Mouse (Mus musculus) embryonic facial prominence, embryonic 12.5 days (tissue): ENCODE data around the gene Gpr176. TPM values are rescaled to one million over a fixed set of nuclear protein-coding genes. Genes with fewer than 3 reads are reported as not detected.

ENCODE experiments used
- ATAC-seq: fragments of 200-750 bp; cut with Nextera tagmentation; 2 replicates; pipeline ENCODE4 v1.8.0; 2017; ENCODE audit not compliant: insufficient number of reproducible peaks, insufficient read depth, low FRiP score, low TSS enrichment
- H3K27ac ChIP-seq: fragments of 300-500 bp; sonication (generic); 2 replicates; pipeline ENCODE4 v1.5.1; 2016; ENCODE audit warnings: mild to moderate bottlenecking
- H3K27me3 ChIP-seq: fragments of 300-500 bp; sonication (generic); 2 replicates; pipeline ENCODE4 v1.6.1; 2016; ENCODE audit warnings: mild to moderate bottlenecking, moderate library complexity
- H3K36me3 ChIP-seq: fragments of 300-500 bp; sonication (generic); 2 replicates; pipeline ENCODE4 v1.6.1; 2016; ENCODE audit warnings: mild to moderate bottlenecking
- H3K4me1 ChIP-seq: fragments of 300-500 bp; sonication (generic); 2 replicates; pipeline ENCODE4 v1.6.1; 2016
- H3K4me2 ChIP-seq: fragments of 300-500 bp; sonication (generic); replicated peaks from 2 replicates; pipeline ENCODE4 v1.6.1; 2016; ENCODE audit warnings: mild to moderate bottlenecking, moderate library complexity
- H3K4me3 ChIP-seq: fragments of 300-500 bp; sonication (generic); 2 replicates; pipeline ENCODE4 v1.5.1; 2016; ENCODE audit warnings: mild to moderate bottlenecking
- H3K9ac ChIP-seq: fragments of 300-500 bp; sonication (generic); 2 replicates; pipeline ENCODE4 v1.6.1; 2016; ENCODE audit warnings: mild to moderate bottlenecking, moderate library complexity
- H3K9me3 ChIP-seq: fragments of 300-500 bp; sonication (generic); 2 replicates; pipeline ENCODE4 v1.6.1; 2016; ENCODE audit warnings: mild to moderate bottlenecking, moderate library complexity
- WGBS: fragments of 180-500 bp; shearing (Covaris S2); methylation state at CpG from one replicate; pipeline ENCODE4 v1.1.7; 2016; 5-methylcytosine and 5-hydroxymethylcytosine counted together
- polyA plus RNA-seq: library from polyadenylated mRNA; unstranded; fragments of >200 nt; fragmentation: Nextera tagmentation; extraction: Ambion mirVana; gene quantifications from 2 replicates; pipeline ENCODE4 v1.2.1, GENCODE M21; 2016

Gene Gpr176
- polyA plus RNA-seq, 1 experiment from 2014 or later, result 0.41 TPM

- H3K4me2 ChIP-seq, result no peak overlapping the region
- H3K4me1 ChIP-seq, result no peaks in the 10 kb centered on the region
- H3K27me3 ChIP-seq, result no peaks in the 10 kb centered on the region
- no peak overlapping the region for H3K9ac ChIP-seq
- H3K4me3 ChIP-seq, result no peak overlapping the region
- no peaks in the 10 kb centered on the region for H3K9me3 ChIP-seq
- 75% methylated on average over 2 of the region's 2 CpGs for WGBS
- no peak for ATAC-seq
- no peak overlapping the region for H3K27ac ChIP-seq
- H3K36me3 ChIP-seq, result no peaks in the 10 kb centered on the region
Measured at GRCm38 (mm10) chr2:118316939-118317338, 56.3 kb downstream of the Gpr176 start.

GRCm38 (mm10) chr2:118315656-118316402 is 57.4 kb downstream of the Gpr176 start:
- no peak for ATAC-seq
- Histone ChIP-seq H3K4me1 (no peaks in the 10 kb centered on the region), H3K9me3 (no peaks in the 10 kb centered on the region), H3K27ac (no peak overlapping the region), H3K27me3 (no peaks in the 10 kb centered on the region), H3K9ac (no peak overlapping the region), H3K4me3 (no peak overlapping the region), H3K4me2 (no peak overlapping the region), H3K36me3 (no peaks in the 10 kb centered on the region)
- 83% methylated on average over 12 of the region's 12 CpGs for WGBS

- H3K36me3 ChIP-seq, result no peaks in the 10 kb centered on the region
- H3K4me2 ChIP-seq, result no peak overlapping the region
- H3K9me3 ChIP-seq, result no peaks in the 10 kb centered on the region
- no peak overlapping the region for H3K4me3 ChIP-seq
- no peaks in the 10 kb centered on the region for H3K27me3 ChIP-seq
- 63% methylated on average over 8 of the region's 8 CpGs for WGBS
- ATAC-seq, result no peak
- no peak overlapping the region for H3K9ac ChIP-seq
- H3K27ac ChIP-seq, result no peak overlapping the region
- no peaks in the 10 kb centered on the region for H3K4me1 ChIP-seq
Measured at GRCm38 (mm10) chr2:118307561-118307960, 65.7 kb downstream of the Gpr176 start.

- Histone ChIP-seq H3K4me3 (no peak overlapping the region), H3K4me1 (no peaks in the 10 kb centered on the region), H3K9ac (no peak overlapping the region), H3K36me3 (no peaks in the 10 kb centered on the region), H3K9me3 (no peaks in the 10 kb centered on the region), H3K27me3 (no peaks in the 10 kb centered on the region), H3K27ac (no peak overlapping the region), H3K4me2 (no peak overlapping the region)
- no peak for ATAC-seq
- WGBS, result 87% methylated on average over 2 of the region's 2 CpGs
Measured at GRCm38 (mm10) chr2:118306966-118307365, 66.3 kb downstream of the Gpr176 start.

GRCm38 (mm10) chr2:118306522-118306895 is 66.7 kb downstream of the Gpr176 start:
- Histone ChIP-seq H3K27me3 (no peaks in the 10 kb centered on the region), H3K9ac (no peak overlapping the region), H3K4me2 (no peak overlapping the region), H3K4me3 (no peak overlapping the region), H3K4me1 (no peaks in the 10 kb centered on the region), H3K36me3 (no peaks in the 10 kb centered on the region), H3K27ac (no peak overlapping the region), H3K9me3 (no peaks in the 10 kb centered on the region)
- no peak for ATAC-seq
- 67% methylated on average over 3 of the region's 3 CpGs for WGBS

- no peak for ATAC-seq
- WGBS, result 75% methylated on average over 7 of the region's 7 CpGs
- H3K4me1 ChIP-seq, result no peaks in the 10 kb centered on the region
- no peaks in the 10 kb centered on the region for H3K9me3 ChIP-seq
- H3K36me3 ChIP-seq, result no peaks in the 10 kb centered on the region
- H3K4me2 ChIP-seq, result no peak overlapping the region
- H3K27me3 ChIP-seq, result no peaks in the 10 kb centered on the region
- H3K9ac ChIP-seq, result no peak overlapping the region
- H3K4me3 ChIP-seq, result no peak overlapping the region
- no peak overlapping the region for H3K27ac ChIP-seq
Measured at GRCm38 (mm10) chr2:118305827-118306521, 67.2 kb downstream of the Gpr176 start.

- H3K9me3 ChIP-seq, result no peaks in the 10 kb centered on the region
- no peak overlapping the region for H3K9ac ChIP-seq
- no peak overlapping the region for H3K4me3 ChIP-seq
- H3K4me2 ChIP-seq, result no peak overlapping the region
- H3K4me1 ChIP-seq, result no peaks in the 10 kb centered on the region
- no peaks in the 10 kb centered on the region for H3K36me3 ChIP-seq
- no peak overlapping the region for H3K27ac ChIP-seq
- 81% methylated on average over 4 of the region's 4 CpGs for WGBS
- no peak for ATAC-seq
- no peaks in the 10 kb centered on the region for H3K27me3 ChIP-seq
Measured at GRCm38 (mm10) chr2:118303456-118303855, 69.8 kb downstream of the Gpr176 start.

GRCm38 (mm10) chr2:118301656-118302055 is 71.6 kb downstream of the Gpr176 start:
- WGBS, result 74% methylated on average over 2 of the region's 2 CpGs
- no peak for ATAC-seq
- H3K4me2 ChIP-seq, result no peak overlapping the region

GRCm38 (mm10) chr2:118301041-118301545 is 72.1 kb downstream of the Gpr176 start:
- H3K4me1 ChIP-seq, result no peaks in the 10 kb centered on the region
- no peak overlapping the region for H3K27ac ChIP-seq
- ATAC-seq, result no peak
- no peaks in the 10 kb centered on the region for H3K27me3 ChIP-seq
- no peak overlapping the region for H3K4me2 ChIP-seq
- no peaks in the 10 kb centered on the region for H3K9me3 ChIP-seq
- no peak overlapping the region for H3K4me3 ChIP-seq
- WGBS, result 79% methylated on average over 8 of the region's 8 CpGs
- H3K9ac ChIP-seq, result no peak overlapping the region
- no peaks in the 10 kb centered on the region for H3K36me3 ChIP-seq

More at GRCm38 (mm10) chr2:118301656-118302055, 71.6 kb downstream of the Gpr176 start:
- Histone ChIP-seq H3K9me3 (no peaks in the 10 kb centered on the region), H3K9ac (no peak overlapping the region), H3K36me3 (no peaks in the 10 kb centered on the region), H3K4me3 (no peak overlapping the region), H3K27me3 (no peaks in the 10 kb centered on the region), H3K27ac (no peak overlapping the region), H3K4me1 (no peaks in the 10 kb centered on the region)

GRCm38 (mm10) chr2:118299981-118300380 is 73.2 kb downstream of the Gpr176 start:
- Histone ChIP-seq H3K9me3 (no peaks in the 10 kb centered on the region), H3K4me1 (no peaks in the 10 kb centered on the region), H3K27me3 (no peaks in the 10 kb centered on the region), H3K9ac (no peak overlapping the region), H3K4me3 (no peak overlapping the region), H3K4me2 (no peak overlapping the region), H3K27ac (no peak overlapping the region), H3K36me3 (no peaks in the 10 kb centered on the region)
- ATAC-seq, result no peak
- WGBS, result 84% methylated on average over 2 of the region's 2 CpGs

GRCm38 (mm10) chr2:118298601-118299000 is 74.6 kb downstream of the Gpr176 start:
- no peaks in the 10 kb centered on the region for H3K27me3 ChIP-seq
- no peaks in the 10 kb centered on the region for H3K9me3 ChIP-seq
- H3K9ac ChIP-seq, result no peak overlapping the region
- no peak overlapping the region for H3K4me2 ChIP-seq
- H3K36me3 ChIP-seq, result no peaks in the 10 kb centered on the region
- 81% methylated on average over 4 of the region's 4 CpGs for WGBS
- H3K27ac ChIP-seq, result no peak overlapping the region
- ATAC-seq, result no peak
- no peaks in the 10 kb centered on the region for H3K4me1 ChIP-seq
- H3K4me3 ChIP-seq, result no peak overlapping the region

- WGBS, result 65% methylated on average over 2 of the region's 2 CpGs
- Histone ChIP-seq H3K27ac (no peak overlapping the region), H3K9ac (no peak overlapping the region), H3K4me1 (no peaks in the 10 kb centered on the region), H3K36me3 (no peaks in the 10 kb centered on the region), H3K4me3 (no peak overlapping the region), H3K27me3 (no peaks in the 10 kb centered on the region), H3K9me3 (no peaks in the 10 kb centered on the region), H3K4me2 (no peak overlapping the region)
- no peak for ATAC-seq
Measured at GRCm38 (mm10) chr2:118297966-118298365, 75.3 kb downstream of the Gpr176 start.
